Mouse (Mus musculus) bone marrow macrophage, adult 2 months (primary cell): ENCODE results near the gene Mybph.

ENCODE experiments used
- CTCF ChIP-seq: IDR thresholded peaks from 2 replicates; pipeline ENCODE4 v1.5.1; 2012; ENCODE audit warnings: low read depth, mild to moderate bottlenecking, low read length, moderate library complexity
- POLR2A ChIP-seq: IDR thresholded peaks from 2 replicates; pipeline ENCODE4 v1.6.1; 2012; ENCODE audit warnings: mild to moderate bottlenecking, low read depth, low read length, borderline replicate concordance

GRCm38 (mm10) chr1:134204230-134204629, 11.0 kb downstream of the Mybph start:
- no peak for TF ChIP-seq POLR2A
- TF ChIP-seq CTCF = no peak
